Mouse (Mus musculus) left cerebral cortex, adult 18-20 months (tissue): ENCODE results near the gene Loxl1. TPM values are rescaled to one million over a fixed set of nuclear protein-coding genes. Genes with fewer than 3 reads are reported as not detected.
"Not testable (repeated sequence)": the region's sequence is repeated elsewhere in the genome, so short reads cannot be mapped to it uniquely, and the experiment has no call there.

Source experiments
- DNase-seq, 2 experiments: peaks; one replicate each; pipeline ENCODE4 v3.0.0; 2021 to 2022; ENCODE audit warnings: low spot score in 2 of 2, mixed read lengths in 1 of 2
- total RNA-seq, 2 experiments: library from RNA; stranded (reverse); gene quantifications; 2 replicates each; pipeline ENCODE4 v1.2.3; 2021

Gene Loxl1
- total RNA-seq, 2 experiments from 2014 or later: 1.5 to 2.8 TPM

- DNase-seq: peak; percentile 93 to 94
Observed at GRCm38 (mm10) chr9:58253033-58253804, 59.8 kb downstream of the Loxl1 start, which contains the start of gene Stoml1. Gene Stoml1 (plus strand): TSS chr9:58253164.

GRCm38 (mm10) chr9:58250730-58251129 is 62.3 kb downstream of the Loxl1 start:
- DNase-seq: not testable (repeated sequence)

- DNase-seq: no peak
Observed at GRCm38 (mm10) chr9:58250322-58250721, 62.7 kb downstream of the Loxl1 start.

GRCm38 (mm10) chr9:58249592-58250192 is 63.3 kb downstream of the Loxl1 start, which contains the start of gene Pml:
Gene Pml (minus strand): TSS chr9:58249786.
- DNase-seq: peak; percentile 62 to 64

GRCm38 (mm10) chr9:58248746-58249413 is 64.1 kb downstream of the Loxl1 start:
- DNase-seq: no peak

GRCm38 (mm10) chr9:58247064-58247759 is 65.8 kb downstream of the Loxl1 start:
- peak; percentile 75 to 81 for DNase-seq

GRCm38 (mm10) chr9:58246083-58246591 is 66.8 kb downstream of the Loxl1 start:
- DNase-seq: no peak

- DNase-seq: no peak
Observed at GRCm38 (mm10) chr9:58243696-58244095, 69.3 kb downstream of the Loxl1 start.

- DNase-seq: no peak
Observed at GRCm38 (mm10) chr9:58242696-58243095, 70.3 kb downstream of the Loxl1 start.

GRCm38 (mm10) chr9:58241780-58242485 is 71.1 kb downstream of the Loxl1 start:
- DNase-seq: no peak

Other genes starting within 250 kb of the Loxl1 start
- gene Stra6, start 249.4 kb downstream of the Loxl1 start, total RNA-seq: 10 to 100 TPM in 1 of 2 experiments, 1 to 10 TPM in 1; 7.8 to 10.3 TPM
- gene Ccdc33, start 194.4 kb downstream of the Loxl1 start, total RNA-seq: 1 to 10 TPM in 1 of 2 experiments, under 1 TPM in 1; 0.67 to 1.2 TPM
- gene Islr, start 108.9 kb downstream of the Loxl1 start, total RNA-seq: 10 to 100 TPM; 16.5 to 17.4 TPM
- gene Islr2, start 108.9 kb downstream of the Loxl1 start, total RNA-seq: 10 to 100 TPM; 71.2 to 72.3 TPM
- gene Pml, start 63.4 kb downstream of the Loxl1 start, total RNA-seq: 10 to 100 TPM; 17.2 to 17.7 TPM
- gene Stoml1, start 60.0 kb downstream of the Loxl1 start, total RNA-seq: 10 to 100 TPM; 67.9 to 69.7 TPM
- gene Tbc1d21, start 57.3 kb upstream of the Loxl1 start, total RNA-seq: not detected
- gene Insyn1, start 175.4 kb upstream of the Loxl1 start, total RNA-seq: 100 to 1,000 TPM; 225 to 235 TPM
- gene Cd276, start 242.3 kb upstream of the Loxl1 start, total RNA-seq: 1 to 10 TPM; 6.5 to 6.7 TPM